Comparison of ENCODE assay signal across 8 mouse cellular contexts in genomic region chr19:27429745-27430251, GRCm38 (mm10). TPM values are rescaled to one million over a fixed set of nuclear protein-coding genes. Genes with fewer than 3 reads are reported as not detected.
A peak's percentile ranks its signal among the peaks of the same experiment; 100 is the strongest.
DNase-seq lines count a peak whose midpoint lies in the region; ATAC-seq lines count a peak whose summit lies in the region.

Gene Pum3 (minus strand): TSS chr19:27429825.

- H3K27me3 ChIP-seq in heart, embryonic 13.5 days (replicated peaks), result no peaks in the 10 kb centered on the region; the same call in 1 of the 2 replicates
- H3K27me3 ChIP-seq in liver, embryonic 12.5 days (replicated peaks), result 0 out of 2 replicates have a peak, but pooled peaks cover 2% of the 10 kb centered on the region
- H3K27me3 ChIP-seq in stomach, embryonic 15.5 days (replicated peaks), result no peaks in the 10 kb centered on the region

- H3K27ac ChIP-seq in brown adipose tissue, adult 24 weeks (replicated peaks; ENCODE audit: low read depth, low read length), result peak within 1 kb of the TSS; percentile 80
- H3K27ac ChIP-seq in heart, embryonic 13.5 days (replicated peaks), result peak within 1 kb of the TSS; percentile 93
- peak within 1 kb of the TSS; percentile 84 for H3K27ac ChIP-seq in liver, embryonic 12.5 days
- H3K27ac ChIP-seq in stomach, embryonic 15.5 days, result peak within 1 kb of the TSS; percentile 96

- no peaks in the 10 kb centered on the region for H3K9me3 ChIP-seq in heart, embryonic 13.5 days
- no peaks in the 10 kb centered on the region for H3K9me3 ChIP-seq in liver, embryonic 12.5 days (replicated peaks)
- no peaks in the 10 kb centered on the region for H3K9me3 ChIP-seq in stomach, embryonic 15.5 days

- H3K9ac ChIP-seq in heart, embryonic 13.5 days, result peak within 1 kb of the TSS; percentile 90
- H3K9ac ChIP-seq in liver, embryonic 12.5 days, result peak within 1 kb of the TSS; percentile 79
- peak within 1 kb of the TSS; percentile 74 for H3K9ac ChIP-seq in stomach, embryonic 15.5 days

- peaks cover 13% of the 10 kb centered on the region for H3K36me3 ChIP-seq in heart, embryonic 13.5 days
- peaks cover 22% of the 10 kb centered on the region for H3K36me3 ChIP-seq in liver, embryonic 12.5 days
- H3K36me3 ChIP-seq in stomach, embryonic 15.5 days, result peaks cover 10% of the 10 kb centered on the region

- H3K4me2 ChIP-seq in heart, embryonic 13.5 days, result peak within 1 kb of the TSS; percentile 92
- H3K4me2 ChIP-seq in liver, embryonic 12.5 days, result peak within 1 kb of the TSS; percentile 77
- peak within 1 kb of the TSS; percentile 85 for H3K4me2 ChIP-seq in stomach, embryonic 15.5 days

- under 1% methylated on average over 39 of the region's 40 CpGs for WGBS in heart, embryonic 13.5 days
- WGBS in liver, embryonic 12.5 days (ENCODE audit: insufficient replicate concordance), result under 1% methylated on average over 40 of the region's 40 CpGs
- WGBS in stomach, embryonic 15.5 days, result 0% methylated on average over 40 of the region's 40 CpGs

- H3K4me3 ChIP-seq in brown adipose tissue, adult 24 weeks (ENCODE audit: insufficient read depth, low read depth, low read length), result peak within 1 kb of the TSS; percentile 84
- peak within 1 kb of the TSS; percentile 90 for H3K4me3 ChIP-seq in heart, embryonic 13.5 days
- H3K4me3 ChIP-seq in liver, embryonic 12.5 days, result peak within 1 kb of the TSS; percentile 79
- peak within 1 kb of the TSS; percentile 94 for H3K4me3 ChIP-seq in stomach, embryonic 15.5 days (replicated peaks)

- peak; percentile 97 for DNase-seq in CD4-positive, CD25-positive, alpha-beta regulatory T cell, adult 2 months (ENCODE audit: low read depth, low spot score)
- peak; percentile 97 for DNase-seq in fat pad, adult 2 months (ENCODE audit: extremely low read depth, low read depth, low spot score)
- peak; percentile 98 for DNase-seq in kidney, postnatal 10 days
- DNase-seq in natural killer cell, adult 2 months (ENCODE audit: low spot score in 2 of 2), result peak; percentile 92 to 93

- peaks cover 4% of the 10 kb centered on the region; the same call in 1 of the 2 replicates for H3K4me1 ChIP-seq in brown adipose tissue, adult 24 weeks (ENCODE audit: control insufficient read depth, insufficient read depth, insufficient read length, low read length)
- H3K4me1 ChIP-seq in heart, embryonic 13.5 days, result peaks cover 24% of the 10 kb centered on the region
- H3K4me1 ChIP-seq in liver, embryonic 12.5 days, result peaks cover 34% of the 10 kb centered on the region
- H3K4me1 ChIP-seq in stomach, embryonic 15.5 days, result peaks cover 12% of the 10 kb centered on the region; the same call in 1 of the 2 replicates

- peak; percentile 92 for ATAC-seq in heart, embryonic 13.5 days (ENCODE audit: extremely low read depth, insufficient number of reproducible peaks, low FRiP score, low TSS enrichment)
- ATAC-seq in liver, embryonic 12.5 days, result peak; percentile 98
- ATAC-seq in stomach, embryonic 15.5 days (ENCODE audit: insufficient read depth, low FRiP score, low read depth), result peak; percentile 97

RNA-seq across cellular contexts. Expression of gene Pum3, which starts in this region (rescaled TPM):
- polyA plus RNA-seq in brown adipose tissue, adult 24 weeks (2012; ENCODE audit: insufficient read depth, insufficient read length, missing spikeins), result 23.6 and 31.2 TPM in 2 replicates
- polyA plus RNA-seq in heart, embryonic 13.5 days (2015; fragmentation: Nextera tagmentation; extraction: Ambion mirVana), result 41.2 and 42.2 TPM in 2 replicates
- polyA plus RNA-seq in liver, embryonic 12.5 days (2016; fragmentation: Nextera tagmentation; extraction: Ambion mirVana), result 74.3 and 83.1 TPM in 2 replicates
- 61.1 and 73.1 TPM in 2 replicates for polyA plus RNA-seq in stomach, embryonic 15.5 days (2015; fragmentation: Nextera tagmentation; extraction: Ambion mirVana)

Comparison
In these comparisons a context has a peak if more than half of its experiments do, and no peak if none do; other contexts are left out.
1. Peak in every context shown above with its lines: DNase-seq, ATAC-seq, H3K4me3 ChIP-seq and H3K27ac ChIP-seq.